Mouse (Mus musculus) lung, adult 2 months (tissue): Measurements from ENCODE around the gene Znrf2.

Source experiments
- CTCF ChIP-seq: fragments of 200-500 bp; IDR thresholded peaks from 2 replicates; pipeline ENCODE4 v1.5.1; 2011; ENCODE audit warnings: mild to moderate bottlenecking, low read length, control low read depth; ENCODE audit not compliant: insufficient read depth
- POLR2A ChIP-seq: fragments of 200-500 bp; IDR thresholded peaks from 2 replicates; pipeline ENCODE4 v1.6.1; 2011; ENCODE audit warnings: low read depth, mild to moderate bottlenecking, control low read depth, low read length, borderline replicate concordance; ENCODE audit errors: extremely low read depth

DNA sequence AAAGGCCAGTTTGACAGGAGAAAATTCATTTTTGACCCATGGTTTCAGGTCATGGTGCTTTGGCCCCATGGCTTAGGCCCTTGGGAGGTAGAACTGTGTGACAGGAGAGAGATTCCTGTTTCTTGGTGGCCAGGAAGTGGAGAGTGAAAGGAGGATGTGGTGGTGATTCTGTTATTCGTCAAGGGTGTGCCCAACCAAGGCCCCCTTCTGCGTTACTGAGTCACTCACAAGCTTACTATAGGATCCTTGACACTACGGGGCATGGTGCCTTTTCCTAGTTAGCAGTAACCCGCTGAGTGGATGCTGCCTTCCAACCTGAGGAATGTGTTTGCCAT is 50.7 kb downstream of the Znrf2 start:
- no peak for TF ChIP-seq CTCF
- no peak for TF ChIP-seq POLR2A
